Mouse (Mus musculus) brown adipose tissue, adult 24 weeks (tissue): Measurements from ENCODE around the gene Prr13. TPM values are rescaled to one million over a fixed set of nuclear protein-coding genes. Genes with fewer than 3 reads are reported as not detected.

ENCODE experiments used
- H3K27ac ChIP-seq: fragments of 200-500 bp; replicated peaks from 2 replicates; pipeline ENCODE4 v1.5.1; 2012; ENCODE audit warnings: low read depth, mild to moderate bottlenecking, low read length
- H3K4me1 ChIP-seq: fragments of 200-500 bp; 2 replicates; pipeline ENCODE4 v1.6.1; 2012; ENCODE audit warnings: low read length, mixed read lengths; ENCODE audit not compliant: control insufficient read depth, insufficient read depth, insufficient read length
- H3K4me3 ChIP-seq: fragments of 200-500 bp; 2 replicates; pipeline ENCODE4 v1.5.1; 2012; ENCODE audit warnings: low read depth, mild to moderate bottlenecking, low read length, moderate library complexity; ENCODE audit not compliant: insufficient read depth
- polyA plus RNA-seq: library from polyadenylated mRNA; stranded (reverse); fragments of >200 nt; gene quantifications from 2 replicates; pipeline ENCODE4 v1.2.4, GENCODE M21; 2012; ENCODE audit not compliant: missing spikeins, insufficient read depth, insufficient read length

Gene Prr13
- polyA plus RNA-seq: 36.8 and 54.7 TPM in 2 replicates

DNA sequence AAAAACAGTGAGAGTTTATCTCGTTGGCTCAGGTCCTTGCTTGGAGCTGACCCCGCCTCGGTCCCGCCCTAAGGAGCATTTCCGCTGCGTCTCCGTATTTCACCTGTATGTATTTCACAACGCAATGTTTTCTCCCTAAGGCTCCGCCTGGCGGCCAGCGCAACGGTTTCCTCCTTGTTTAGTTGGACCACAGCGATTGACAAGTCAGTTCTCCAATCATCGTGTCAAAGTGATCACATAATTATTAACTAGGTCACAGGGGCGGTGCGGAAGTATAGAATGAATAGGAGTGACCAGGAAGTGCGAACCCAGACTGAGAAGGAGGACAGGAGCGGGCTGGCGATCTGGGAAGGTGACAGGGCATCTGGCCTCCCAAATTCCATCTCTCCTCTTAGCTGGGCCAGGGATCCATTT lies at the start of gene Prr13:
Gene Prr13, plus strand, starts transcription at position 125 of the 414 bp plus-strand sequence.
- Histone ChIP-seq H3K4me1 (peaks cover 9% of the 10 kb centered on the region), H3K4me3 (peak within 1 kb of the TSS; percentile 57), H3K27ac (peak within 1 kb of the TSS; percentile 76)

DNA sequence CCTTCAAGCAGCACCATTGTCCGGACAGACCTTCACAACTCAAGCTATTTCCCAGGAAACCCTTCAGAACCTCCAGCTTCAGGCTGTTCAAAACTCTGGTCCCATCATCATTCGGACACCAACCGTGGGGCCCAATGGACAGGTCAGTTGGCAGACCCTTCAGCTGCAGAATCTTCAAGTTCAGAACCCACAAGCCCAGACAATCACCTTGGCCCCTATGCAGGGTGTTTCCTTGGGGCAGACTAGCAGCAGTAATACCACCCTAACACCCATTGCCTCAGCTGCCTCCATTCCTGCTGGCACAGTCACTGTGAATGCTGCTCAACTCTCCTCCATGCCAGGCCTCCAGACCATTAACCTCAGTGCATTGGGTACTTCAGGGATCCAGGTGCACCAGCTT lies 49.5 kb upstream of the Prr13 start:
- H3K27ac ChIP-seq: no peak overlapping the region
- H3K4me1 ChIP-seq: peaks cover 14% of the 10 kb centered on the region
- no peak overlapping the region for H3K4me3 ChIP-seq

DNA sequence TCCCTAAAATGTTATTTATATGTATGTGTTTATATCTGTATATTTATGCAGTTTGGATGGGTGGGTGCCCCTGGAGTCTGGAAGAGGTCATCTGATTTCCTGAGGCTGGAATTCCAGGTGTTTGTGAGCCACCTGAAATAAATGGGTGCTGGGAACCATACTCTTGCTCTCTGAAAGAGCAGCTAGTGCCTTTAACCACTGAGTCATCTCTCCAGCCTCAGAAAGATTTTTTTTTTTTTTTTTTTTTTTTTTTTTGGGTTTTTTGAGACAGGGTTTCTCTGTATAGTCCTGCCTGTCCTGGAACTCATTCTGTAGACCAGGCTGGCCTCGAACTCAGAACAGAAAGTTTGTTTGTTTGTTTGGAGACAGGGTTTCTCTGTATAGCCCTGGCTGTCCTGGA lies 47.8 kb upstream of the Prr13 start:
- H3K27ac ChIP-seq: no peak overlapping the region
- H3K4me3 ChIP-seq: no peak overlapping the region
- peaks cover 12% of the 10 kb centered on the region for H3K4me1 ChIP-seq

DNA sequence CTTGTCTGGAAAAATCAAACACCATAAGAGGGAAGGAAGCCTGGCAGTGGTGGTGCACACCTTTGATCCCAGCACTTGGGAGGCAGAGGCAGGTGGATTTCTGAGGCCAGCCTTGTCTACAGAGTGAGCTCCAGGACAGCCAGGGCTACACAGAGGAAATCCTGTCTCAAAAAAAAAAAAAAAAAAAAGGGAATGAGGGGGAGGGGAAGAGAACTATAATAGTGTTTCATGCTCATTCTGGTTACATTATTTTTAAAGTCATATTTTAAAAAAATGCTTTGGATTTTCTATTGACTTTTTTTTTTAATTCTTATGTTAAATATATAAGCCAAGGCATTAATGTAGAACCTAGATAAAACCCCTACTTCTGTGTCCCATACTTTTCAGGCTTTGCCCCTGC lies 45.1 kb upstream of the Prr13 start:
- Histone ChIP-seq H3K4me1 (peaks cover 9% of the 10 kb centered on the region), H3K27ac (no peak overlapping the region), H3K4me3 (no peak overlapping the region)

DNA sequence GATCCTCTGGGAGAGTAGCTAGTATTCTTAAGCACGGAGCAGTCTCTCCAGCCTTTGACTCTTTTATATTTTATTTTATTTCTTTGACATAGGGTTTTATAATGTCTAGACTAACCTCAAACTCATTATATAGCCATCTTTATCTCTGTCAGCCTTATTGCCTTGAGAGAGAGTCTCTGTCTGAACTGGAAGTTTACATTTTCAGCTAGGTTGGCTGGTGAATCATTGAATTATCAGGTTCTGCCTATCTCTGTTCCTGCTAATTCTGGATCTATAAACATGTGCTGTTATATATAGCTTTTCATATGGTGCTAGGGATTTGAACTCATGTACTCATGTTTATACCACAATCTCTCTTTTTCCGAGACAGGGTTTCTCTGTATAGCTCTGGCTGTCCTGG lies 41.3 kb upstream of the Prr13 start:
- no peaks in the 10 kb centered on the region; the same call in 1 of the 2 replicates for H3K4me1 ChIP-seq
- H3K27ac ChIP-seq: no peak overlapping the region

DNA sequence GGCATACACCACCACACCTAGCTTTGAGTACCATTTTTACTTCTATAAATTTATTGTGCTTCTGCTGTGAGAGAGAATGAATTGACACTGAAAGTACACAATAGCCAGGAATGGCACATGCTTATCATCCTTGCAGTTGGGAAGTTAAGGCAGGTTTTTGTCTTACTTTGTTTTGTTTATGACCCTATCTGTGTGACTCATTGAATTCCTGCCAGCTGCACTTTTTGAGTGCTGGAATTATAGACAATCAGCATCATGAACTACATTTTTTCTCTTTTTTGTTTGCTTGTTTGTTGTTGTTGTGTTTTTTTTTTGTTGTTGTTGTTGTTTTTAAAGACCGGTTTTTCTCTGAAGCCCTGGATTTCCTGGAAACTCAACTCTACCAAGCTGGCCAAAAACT lies 37.8 kb upstream of the Prr13 start:
- H3K4me3 ChIP-seq: no peak overlapping the region
- H3K4me1 ChIP-seq: no peaks in the 10 kb centered on the region
- H3K27ac ChIP-seq: no peak overlapping the region

More for the DNA sequence above, 41.3 kb upstream of the Prr13 start:
- no peak overlapping the region for H3K4me3 ChIP-seq

DNA sequence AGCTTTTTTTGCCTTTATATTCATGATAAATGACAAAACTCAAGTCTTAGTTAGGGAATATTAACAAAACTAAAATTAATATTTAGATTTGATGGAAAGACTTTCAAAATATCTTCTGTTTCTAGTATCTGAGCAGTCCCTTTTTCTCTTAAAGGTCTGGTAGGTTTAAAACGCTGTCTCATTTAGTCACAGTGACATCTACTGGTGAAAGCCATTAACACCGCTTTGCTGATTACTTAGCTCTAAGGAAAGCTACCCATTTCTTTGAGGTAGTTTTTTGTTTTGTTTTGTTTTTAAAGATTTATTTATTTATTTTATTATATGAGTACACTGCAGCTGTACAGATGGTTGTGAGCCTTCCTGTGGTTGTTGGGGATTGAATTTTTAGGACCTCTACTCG lies 37.4 kb upstream of the Prr13 start:
- no peak overlapping the region for H3K4me3 ChIP-seq
- no peaks in the 10 kb centered on the region for H3K4me1 ChIP-seq
- H3K27ac ChIP-seq: no peak overlapping the region

DNA sequence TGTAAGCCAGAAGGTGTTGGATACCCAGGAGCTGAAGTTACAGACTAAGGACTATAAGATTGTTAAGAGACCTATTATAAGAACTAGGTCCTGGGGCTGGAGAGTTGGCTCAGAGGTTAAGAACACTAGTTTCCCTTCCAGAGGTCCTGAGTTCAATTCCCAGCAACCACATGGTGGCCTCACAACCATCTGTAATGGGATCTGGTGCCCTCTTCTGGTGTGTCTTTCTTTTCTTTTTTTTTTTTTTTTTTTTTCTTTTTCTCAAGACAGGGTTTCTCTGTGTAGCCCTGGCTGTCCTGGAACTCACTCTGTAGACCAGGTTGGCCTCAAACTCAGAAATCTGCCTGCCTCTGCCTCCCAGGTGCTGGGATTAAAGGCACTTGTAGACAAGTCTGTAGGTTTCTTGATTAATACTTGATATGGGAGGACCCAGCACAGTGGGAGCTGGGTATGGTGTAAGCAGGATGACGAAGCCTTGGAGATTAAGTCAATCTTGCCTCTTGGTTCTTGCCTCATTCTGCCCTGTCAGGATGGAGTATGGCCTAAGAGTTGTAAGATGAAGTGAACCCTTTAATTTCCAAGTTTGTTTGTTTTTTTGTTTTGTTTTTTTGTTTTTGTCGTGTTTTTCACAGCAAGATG lies 35.1 kb upstream of the Prr13 start:
- Histone ChIP-seq H3K27ac (no peak overlapping the region), H3K4me1 (no peaks in the 10 kb centered on the region), H3K4me3 (no peak overlapping the region)

DNA sequence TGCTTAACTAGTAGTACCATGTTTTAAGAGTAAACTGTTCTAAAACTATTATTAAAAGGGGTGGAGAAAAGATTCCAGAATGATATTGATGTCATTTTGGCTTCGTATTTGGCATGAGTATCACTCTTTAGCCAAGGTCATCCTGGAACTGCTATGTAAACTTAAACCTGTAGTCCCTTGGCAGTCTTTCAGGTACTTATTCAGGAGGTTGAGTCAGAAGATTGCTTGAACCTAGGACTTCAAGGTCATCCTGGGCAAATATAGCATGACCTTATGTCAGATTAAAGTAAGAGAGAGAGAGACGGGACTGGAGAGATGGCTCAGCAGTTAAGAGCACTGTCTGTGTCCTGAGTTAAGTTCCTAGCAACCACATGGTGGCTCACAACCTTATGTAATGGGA lies 34.2 kb upstream of the Prr13 start:
- H3K4me1 ChIP-seq: no peaks in the 10 kb centered on the region
- H3K4me3 ChIP-seq: no peak overlapping the region
- no peak overlapping the region for H3K27ac ChIP-seq

DNA sequence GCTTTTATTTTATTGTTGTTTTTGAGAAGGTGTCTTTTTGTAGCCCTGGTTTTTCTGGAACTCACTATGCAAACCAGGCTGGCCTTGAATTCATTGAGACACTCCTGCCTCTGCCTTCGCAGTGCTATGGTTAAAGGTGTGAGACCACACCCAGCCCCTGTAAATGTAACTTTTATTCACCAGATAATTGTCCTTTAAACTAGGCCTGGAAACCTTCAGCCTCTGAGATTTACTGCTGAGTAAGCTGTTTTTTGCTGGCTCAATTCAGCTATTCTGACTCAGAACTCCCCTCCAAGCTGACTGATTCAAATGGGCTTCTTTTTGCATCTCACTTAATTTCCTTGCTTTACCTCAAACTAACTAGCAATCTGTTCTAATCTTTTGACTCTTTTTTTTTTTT lies 31.9 kb upstream of the Prr13 start:
- no peak overlapping the region for H3K27ac ChIP-seq
- H3K4me1 ChIP-seq: no peaks in the 10 kb centered on the region
- H3K4me3 ChIP-seq: no peak overlapping the region

DNA sequence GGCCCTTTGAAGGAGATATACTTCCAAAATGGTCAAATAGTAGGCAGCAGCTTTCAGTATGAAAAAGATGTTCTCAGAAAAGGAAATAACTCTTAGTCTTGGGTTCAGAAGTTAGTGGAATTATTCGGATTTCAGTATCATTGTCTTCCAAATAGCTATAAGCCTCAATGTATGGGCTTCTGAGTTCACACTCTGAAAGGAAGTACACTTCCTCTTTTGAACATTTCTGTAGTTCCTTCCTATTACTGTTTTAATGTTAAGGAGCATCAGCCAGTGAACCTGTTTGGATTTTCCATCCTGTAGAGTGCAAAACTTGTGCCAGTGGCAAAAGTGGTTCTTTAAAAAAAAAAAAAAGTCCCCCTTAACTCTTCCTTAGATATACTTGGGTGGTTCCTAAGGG lies 26.8 kb upstream of the Prr13 start:
- Histone ChIP-seq H3K27ac (no peak overlapping the region), H3K4me1 (no peaks in the 10 kb centered on the region), H3K4me3 (no peak overlapping the region)

DNA sequence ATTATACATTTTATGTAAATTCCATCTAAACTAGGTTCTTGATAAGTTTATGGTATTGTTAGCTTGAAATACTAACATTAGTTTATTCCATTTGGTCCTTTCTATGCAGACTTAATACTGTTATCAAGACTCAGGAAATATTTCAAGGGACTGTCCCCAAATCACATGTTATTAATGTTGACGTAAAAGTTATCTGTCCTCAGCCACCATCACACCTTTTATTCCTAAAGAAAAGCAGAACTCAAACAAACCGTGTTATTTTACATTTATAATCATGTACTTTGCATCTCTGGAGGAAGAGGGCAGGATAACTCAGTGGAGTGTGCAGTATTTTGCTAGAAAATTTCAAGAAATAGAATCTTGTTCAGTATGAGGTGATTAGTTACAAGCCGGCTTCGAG lies 25.7 kb upstream of the Prr13 start:
- Histone ChIP-seq H3K4me3 (no peak overlapping the region), H3K4me1 (no peaks in the 10 kb centered on the region), H3K27ac (no peak overlapping the region)

DNA sequence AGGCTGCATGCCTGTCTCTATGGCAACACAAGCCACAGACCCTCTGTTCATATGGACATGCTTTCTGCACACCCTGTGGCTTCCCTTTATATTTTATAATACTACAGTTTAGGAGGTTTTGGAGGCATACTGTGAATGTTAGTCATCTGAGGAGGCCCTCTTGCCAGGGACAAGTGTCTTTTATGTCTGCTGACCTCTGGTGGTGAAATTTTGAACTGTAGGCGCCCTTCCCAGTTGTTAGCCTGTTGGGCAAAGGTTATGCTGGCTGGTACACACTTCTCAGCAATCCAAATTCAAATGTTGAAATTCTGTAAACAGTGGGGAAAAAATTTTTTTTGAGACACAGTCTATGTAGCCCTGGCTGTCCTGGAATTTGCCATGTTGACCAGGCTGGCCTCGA lies 16.3 kb upstream of the Prr13 start:
- H3K27ac ChIP-seq: no peak overlapping the region
- no peaks in the 10 kb centered on the region for H3K4me1 ChIP-seq
- no peak overlapping the region for H3K4me3 ChIP-seq

DNA sequence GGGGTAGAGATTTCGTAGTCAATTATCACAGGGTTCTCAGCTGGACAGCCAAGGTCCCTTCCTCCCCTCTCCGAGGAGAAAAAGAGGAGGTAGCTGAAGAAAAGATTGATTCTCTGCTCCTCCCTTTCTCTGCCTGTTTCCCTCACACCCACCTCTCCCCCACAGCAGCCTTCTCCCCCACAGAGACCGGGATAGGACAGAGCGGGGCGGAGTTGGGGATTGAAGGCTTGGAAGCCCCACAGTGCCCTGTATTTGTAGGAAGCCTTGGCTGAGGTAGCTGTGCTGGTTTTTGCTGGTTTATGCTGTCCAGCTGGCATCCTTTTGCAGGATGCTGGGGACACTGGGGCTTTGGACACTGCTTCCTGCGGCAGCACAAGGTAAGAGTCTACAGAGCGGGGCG lies 13.7 kb upstream of the Prr13 start, which contains the start of gene Amhr2:
Gene Amhr2, plus strand, starts transcription at position 222 of the 400 bp plus-strand sequence.
- H3K27ac ChIP-seq: no peak within 1 kb of the TSS
- H3K4me1 ChIP-seq: no peaks in the 10 kb centered on the region
- no peak within 1 kb of the TSS for H3K4me3 ChIP-seq

DNA sequence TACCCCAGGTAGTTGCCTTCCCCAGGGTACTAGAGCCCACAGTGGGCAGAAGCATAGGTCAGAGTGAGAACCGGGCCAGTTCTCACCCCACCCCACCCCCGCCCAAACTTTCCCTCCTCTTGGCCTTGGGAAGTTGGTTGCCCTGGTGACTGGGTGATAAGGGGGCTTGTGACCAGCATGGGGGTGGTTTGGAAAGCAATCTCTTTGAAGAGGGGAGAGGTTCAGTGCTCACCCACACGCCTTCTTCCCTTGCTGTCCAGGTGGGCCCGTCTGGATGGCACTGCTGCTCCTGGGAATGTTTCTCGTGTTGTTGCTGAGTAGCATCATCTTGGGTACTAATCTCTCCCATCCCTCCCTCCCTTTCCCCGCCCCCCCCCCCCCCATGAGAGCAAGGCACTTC lies 12.4 kb upstream of the Prr13 start:
- peaks cover 3% of the 10 kb centered on the region for H3K4me1 ChIP-seq
- no peak overlapping the region for H3K27ac ChIP-seq
- H3K4me3 ChIP-seq: no peak overlapping the region

DNA sequence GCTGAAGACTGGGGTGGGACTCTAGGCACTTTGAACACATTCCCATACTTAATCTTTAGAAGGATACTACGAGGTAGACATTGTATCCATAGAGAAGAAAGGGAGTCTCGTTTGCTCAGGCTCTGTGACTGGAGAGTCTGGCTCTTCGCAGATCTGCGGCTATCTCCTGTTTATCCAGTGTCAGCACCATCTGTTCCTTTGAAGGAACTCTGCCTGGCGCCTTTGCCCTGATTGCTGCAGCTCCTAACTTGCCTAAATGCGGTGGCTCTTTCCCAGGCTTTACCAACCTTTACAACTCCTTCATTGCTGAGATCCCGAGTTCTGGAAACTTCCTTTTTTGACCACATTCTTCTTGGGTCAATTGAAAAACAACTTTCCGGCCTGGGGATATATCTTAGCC lies 9.5 kb upstream of the Prr13 start:
- Histone ChIP-seq H3K4me3 (no peak overlapping the region), H3K27ac (no peak overlapping the region), H3K4me1 (peaks cover 3% of the 10 kb centered on the region)
